Mouse (Mus musculus) heart, adult 2 months (tissue): ENCODE measurements at regions not wholly inside any gene's neighbourhood (a gene's known extent, or its start where the extent isn't known, plus 50 kb on each side); places are given as distances from the start of the nearest gene placed in this dataset.

Source experiments
- DNase-seq, 2 experiments: peaks; one replicate each; pipeline ENCODE4 v3.0.0; 2021
- H3K27ac ChIP-seq: fragments of 200-600 bp; 2 replicates; pipeline ENCODE4 v1.8.1; 2022
- H3K27me3 ChIP-seq: fragments of 200-500 bp; 2 replicates; pipeline ENCODE4 v1.6.1; 2012; ENCODE audit warnings: mild to moderate bottlenecking, low read length, inconsistent platforms, mixed read lengths; ENCODE audit not compliant: control insufficient read depth, insufficient read depth
- H3K36me3 ChIP-seq: fragments of 200-500 bp; 2 replicates; pipeline ENCODE4 v1.6.1; 2012; ENCODE audit warnings: low read length, inconsistent platforms; ENCODE audit not compliant: control insufficient read depth, insufficient read depth
- H3K4me1 ChIP-seq: fragments of 200-500 bp; 2 replicates; pipeline ENCODE4 v1.6.1; 2011; ENCODE audit warnings: low read length; ENCODE audit not compliant: control insufficient read depth, insufficient read depth
- H3K4me3 ChIP-seq: fragments of 200-600 bp; 2 replicates; pipeline ENCODE4 v1.8.1; 2022
- H3K79me2 ChIP-seq: fragments of 200-500 bp; replicated peaks from 2 replicates; pipeline ENCODE4 v1.6.1; 2012; ENCODE audit warnings: mild to moderate bottlenecking, inconsistent platforms, low read length, moderate library complexity, mixed read lengths; ENCODE audit not compliant: control insufficient read depth, insufficient read depth
- H3K9ac ChIP-seq: fragments of 200-500 bp; 2 replicates; pipeline ENCODE4 v1.6.1; 2012; ENCODE audit warnings: low read depth, mild to moderate bottlenecking, control low read depth, inconsistent platforms, low read length, mixed read lengths
- CTCF ChIP-seq: fragments of 200-600 bp; IDR thresholded peaks from 2 replicates; pipeline ENCODE4 v1.8.1; 2022; ENCODE audit warnings: antibody characterized with exemption, mild to moderate bottlenecking, moderate library complexity
- EP300 ChIP-seq: fragments of 200-500 bp; IDR thresholded peaks from 2 replicates; pipeline ENCODE4 v1.6.1; 2011; ENCODE audit warnings: low read depth, low read length, control low read depth; ENCODE audit not compliant: insufficient read depth
- POLR2A ChIP-seq: fragments of 200-500 bp; IDR thresholded peaks from 2 replicates; pipeline ENCODE4 v1.6.1; 2011; ENCODE audit warnings: mild to moderate bottlenecking, low read depth, low read length, control low read depth; ENCODE audit not compliant: insufficient read depth
- WGBS: fragments of 180-500 bp; shearing (Covaris S2); methylation state at CpG from one replicate; pipeline ENCODE4 v1.1.7; 2018; 5-methylcytosine and 5-hydroxymethylcytosine counted together
- intact Hi-C: fragments of 180-260 bp; cut with DNase I; formaldehyde crosslinking; loops from one replicate; pipeline ENCODE4 v1.15.1; 2025

- Histone ChIP-seq H3K4me3 (no peak overlapping the region), H3K36me3 (no peaks in the 10 kb centered on the region), H3K4me1 (no peaks in the 10 kb centered on the region), H3K79me2 (no peaks in the 10 kb centered on the region), H3K9ac (no peak overlapping the region), H3K27ac (no peak overlapping the region), H3K27me3 (no peaks in the 10 kb centered on the region)
- DNase-seq, result no peak
- WGBS, result 92% methylated on average over 10 of the region's 10 CpGs
- intact Hi-C loops, result no loop called here
- TF ChIP-seq POLR2A, result no peak
- no peak for TF ChIP-seq EP300
- no peak for TF ChIP-seq CTCF
These were observed 108.3 kb upstream of the Cdc42ep3 start for GRCm38 (mm10) chr17:79463074-79463694.

- TF ChIP-seq EP300 (no peak), POLR2A (no peak), CTCF (no peak)
- no peaks in the 10 kb centered on the region for H3K27me3 ChIP-seq
- no peak overlapping the region for H3K27ac ChIP-seq
- WGBS, result 94% methylated on average over 9 of the region's 9 CpGs
- no peak overlapping the region for H3K9ac ChIP-seq
- H3K4me3 ChIP-seq, result no peak overlapping the region
- H3K79me2 ChIP-seq, result no peaks in the 10 kb centered on the region
- no peaks in the 10 kb centered on the region for H3K36me3 ChIP-seq
- intact Hi-C loops, result no loop called here
- H3K4me1 ChIP-seq, result no peaks in the 10 kb centered on the region
- no peak for DNase-seq
These were observed 110.8 kb upstream of the Cdc42ep3 start for GRCm38 (mm10) chr17:79465666-79466065.

GRCm38 (mm10) chr17:79471639-79472038 lies 116.7 kb upstream of the Cdc42ep3 start:
- Histone ChIP-seq H3K79me2 (no peaks in the 10 kb centered on the region), H3K27ac (no peak overlapping the region; the same call in 1 of the 2 replicates), H3K4me3 (no peak overlapping the region), H3K4me1 (peaks cover 5% of the 10 kb centered on the region), H3K36me3 (no peaks in the 10 kb centered on the region), H3K9ac (no peak overlapping the region), H3K27me3 (no peaks in the 10 kb centered on the region)
- no peak for DNase-seq
- WGBS, result 47% methylated on average over 2 of the region's 2 CpGs
- intact Hi-C loops, result loop anchor here (5.0 kb wide), 2 partner anchors 96 to 359 kb away; no protein-coding TSS in a partner anchor
- TF ChIP-seq CTCF, result peak; percentile 51
- no peak for TF ChIP-seq EP300
- TF ChIP-seq POLR2A, result no peak

- no peak overlapping the region for H3K9ac ChIP-seq
- peaks cover 5% of the 10 kb centered on the region for H3K4me1 ChIP-seq
- no peaks in the 10 kb centered on the region for H3K79me2 ChIP-seq
- H3K36me3 ChIP-seq, result no peaks in the 10 kb centered on the region
- no peak for TF ChIP-seq POLR2A
- 0 out of 2 replicates have a peak, but pooled peaks have one; percentile 16 for TF ChIP-seq EP300
- no peaks in the 10 kb centered on the region for H3K27me3 ChIP-seq
- 22% methylated on average over 10 of the region's 10 CpGs for WGBS
- intact Hi-C loops, result loop anchor here (5.0 kb wide), 2 partner anchors 95 to 360 kb away; no protein-coding TSS in a partner anchor
- peak; percentile 31 to 52 for DNase-seq
- H3K27ac ChIP-seq, result peak overlapping the region; percentile 41
- no peak overlapping the region for H3K4me3 ChIP-seq
These were observed 117.5 kb upstream of the Cdc42ep3 start for GRCm38 (mm10) chr17:79472106-79472995.

GRCm38 (mm10) chr17:79476671-79477070 lies 121.8 kb upstream of the Cdc42ep3 start:
- H3K36me3 ChIP-seq, result no peaks in the 10 kb centered on the region
- peaks cover 7% of the 10 kb centered on the region for H3K4me1 ChIP-seq
- H3K4me3 ChIP-seq, result no peak overlapping the region
- H3K79me2 ChIP-seq, result no peaks in the 10 kb centered on the region
- no peak for DNase-seq
- no peak overlapping the region for H3K9ac ChIP-seq
- intact Hi-C loops, result no loop called here
- H3K27ac ChIP-seq, result no peak overlapping the region
- TF ChIP-seq EP300, result no peak
- no peak for TF ChIP-seq CTCF
- TF ChIP-seq POLR2A, result no peak
- 91% methylated on average over 8 of the region's 8 CpGs for WGBS
- H3K27me3 ChIP-seq, result no peaks in the 10 kb centered on the region
